Mouse (Mus musculus) embryonic facial prominence, embryonic 10.5 days (tissue): ENCODE measurements around the gene Obox6. TPM values are rescaled to one million over a fixed set of nuclear protein-coding genes. Genes with fewer than 3 reads are reported as not detected.

Source experiments
- DNase-seq: peaks from one replicate; pipeline ENCODE4 v3.0.0-alpha.2; 2017; ENCODE audit warnings: low spot score
- H3K27ac ChIP-seq: fragments of 300-500 bp; sonication (generic); replicated peaks from 2 replicates; pipeline ENCODE4 v1.5.1; 2016; ENCODE audit warnings: mild to moderate bottlenecking
- H3K27me3 ChIP-seq: fragments of 300-500 bp; sonication (generic); replicated peaks from 2 replicates; pipeline ENCODE4 v1.6.1; 2016; ENCODE audit warnings: low read depth, mild to moderate bottlenecking; ENCODE audit not compliant: poor library complexity, severe bottlenecking
- H3K36me3 ChIP-seq: fragments of 300-500 bp; sonication (generic); replicated peaks from 2 replicates; pipeline ENCODE4 v1.6.1; 2016; ENCODE audit warnings: mild to moderate bottlenecking, moderate library complexity
- H3K4me1 ChIP-seq: fragments of 300-500 bp; sonication (generic); 2 replicates; pipeline ENCODE4 v1.6.1; 2016
- H3K4me3 ChIP-seq: fragments of 300-500 bp; sonication (generic); 2 replicates; pipeline ENCODE4 v1.5.1; 2016; ENCODE audit warnings: mild to moderate bottlenecking, moderate library complexity
- H3K9me3 ChIP-seq: fragments of 300-500 bp; sonication (generic); 2 replicates; pipeline ENCODE4 v1.6.1; 2016; ENCODE audit warnings: mild to moderate bottlenecking
- WGBS: fragments of 180-500 bp; shearing (Covaris S2); methylation state at CpG from one replicate; pipeline ENCODE4 v1.1.7; 2016; 5-methylcytosine and 5-hydroxymethylcytosine counted together
- polyA plus RNA-seq: library from polyadenylated mRNA; unstranded; fragments of >200 nt; fragmentation: Nextera tagmentation; extraction: Ambion mirVana; gene quantifications from 2 replicates; pipeline ENCODE4 v1.2.1, GENCODE M21; 2016

Gene Obox6
- not detected in 2 replicates for polyA plus RNA-seq

- 91% methylated on average over 3 of the region's 3 CpGs for WGBS
- H3K9me3 ChIP-seq: peaks cover 38% of the 10 kb centered on the region
- no peaks in the 10 kb centered on the region for H3K36me3 ChIP-seq
- H3K27me3 ChIP-seq: no peaks in the 10 kb centered on the region
- H3K4me3 ChIP-seq: no peak within 1 kb of the TSS
- no peak within 1 kb of the TSS for H3K27ac ChIP-seq
- DNase-seq: no peak
- no peaks in the 10 kb centered on the region for H3K4me1 ChIP-seq
These were observed at the start of gene Obox6 for GRCm38 (mm10) chr7:15839578-15839977. TSS of gene Obox6 (minus strand) at chr7:15839678.

- 91% methylated on average over 2 of the region's 2 CpGs for WGBS
- Histone ChIP-seq H3K9me3 (no peaks in the 10 kb centered on the region), H3K4me3 (no peak overlapping the region), H3K4me1 (no peaks in the 10 kb centered on the region), H3K27ac (no peak overlapping the region), H3K36me3 (no peaks in the 10 kb centered on the region), H3K27me3 (no peaks in the 10 kb centered on the region)
- DNase-seq: no peak
These were observed 44.6 kb upstream of the Obox6 start for GRCm38 (mm10) chr7:15884127-15884526.

DNA sequence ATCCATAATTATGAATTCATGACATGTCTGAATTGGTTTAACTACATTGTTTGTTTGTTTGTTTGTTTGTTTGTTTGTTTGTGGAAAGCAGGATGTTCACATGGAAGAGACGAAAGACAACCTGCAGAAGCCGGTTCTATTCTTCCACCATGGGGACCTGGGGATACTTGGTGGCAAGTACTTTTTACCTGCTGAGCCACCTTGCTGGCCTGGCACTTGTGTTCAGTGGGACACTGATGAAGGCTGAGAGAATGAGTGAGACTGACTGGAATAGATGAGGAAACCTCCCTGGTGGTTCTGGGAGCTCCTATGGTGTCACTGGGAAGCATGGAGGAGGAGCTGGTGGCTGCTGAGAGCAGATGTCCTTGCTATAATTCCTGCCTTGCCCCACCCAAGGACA is 42.8 kb upstream of the Obox6 start, which contains the start of gene Crxos:
TSS of gene Crxos (plus strand) at position 301 of the 400 bp plus-strand sequence.
- H3K27ac ChIP-seq: no peak within 1 kb of the TSS

GRCm38 (mm10) chr7:15881831-15882230 is 42.4 kb upstream of the Obox6 start:
- H3K36me3 ChIP-seq: no peaks in the 10 kb centered on the region
- no peaks in the 10 kb centered on the region for H3K9me3 ChIP-seq
- WGBS: 63% methylated on average over 3 of the region's 3 CpGs
- H3K4me1 ChIP-seq: no peaks in the 10 kb centered on the region
- H3K27ac ChIP-seq: no peak overlapping the region
- H3K4me3 ChIP-seq: no peak overlapping the region
- DNase-seq: no peak
- H3K27me3 ChIP-seq: no peaks in the 10 kb centered on the region

More for the DNA sequence above, 42.8 kb upstream of the Obox6 start, which contains the start of gene Crxos:
- Histone ChIP-seq H3K27me3 (no peaks in the 10 kb centered on the region), H3K4me1 (no peaks in the 10 kb centered on the region), H3K9me3 (no peaks in the 10 kb centered on the region), H3K4me3 (no peak within 1 kb of the TSS), H3K36me3 (no peaks in the 10 kb centered on the region)
- DNase-seq: no peak
- WGBS: 82% methylated on average over 2 of the region's 2 CpGs

DNA sequence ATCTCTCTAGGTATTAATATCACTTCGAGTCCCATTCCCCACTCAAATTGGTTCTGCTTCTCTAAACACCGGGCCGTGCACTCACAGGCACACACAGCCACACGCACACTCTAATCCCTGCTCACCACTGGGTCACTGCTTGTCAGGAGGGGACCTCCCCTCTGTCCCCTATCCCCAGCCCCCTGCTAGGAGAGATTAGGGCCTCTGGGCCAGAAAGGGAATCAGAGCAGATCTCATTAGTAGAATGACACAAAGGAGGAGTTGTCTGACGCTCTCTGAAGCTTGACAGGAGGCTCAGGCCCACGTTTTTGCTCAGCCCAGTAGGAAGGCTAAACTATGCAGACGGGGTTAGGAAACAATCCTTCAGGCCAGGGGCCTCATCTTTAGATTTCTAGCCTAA is 41.9 kb upstream of the Obox6 start:
- Histone ChIP-seq H3K36me3 (no peaks in the 10 kb centered on the region), H3K4me3 (no peak overlapping the region), H3K4me1 (no peaks in the 10 kb centered on the region), H3K9me3 (no peaks in the 10 kb centered on the region), H3K27ac (no peak overlapping the region), H3K27me3 (no peaks in the 10 kb centered on the region)
- WGBS: 6% methylated on average over 7 of the region's 7 CpGs
- peak; percentile 10 for DNase-seq

DNA sequence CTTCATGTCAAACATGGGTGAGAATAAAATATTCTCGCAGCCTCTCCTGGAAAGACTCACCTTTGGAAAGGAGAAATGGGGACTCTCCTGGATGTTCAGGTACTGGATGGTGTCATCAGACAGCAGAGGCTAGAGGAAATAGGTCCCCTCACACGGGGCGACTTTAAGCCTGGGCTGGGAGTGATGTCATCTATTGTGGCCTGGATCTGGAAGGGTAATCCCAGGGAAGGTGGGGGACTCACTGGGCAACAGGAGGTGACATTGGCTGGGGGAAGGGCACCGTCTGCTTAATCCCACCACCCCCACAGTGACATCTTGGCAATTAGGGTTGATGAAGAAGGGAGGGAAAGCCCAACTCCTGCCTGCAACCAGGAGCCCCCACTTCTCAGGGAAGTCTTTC is 40.3 kb upstream of the Obox6 start, which contains the start of gene Crx:
TSS of gene Crx (minus strand) at position 213 of the 400 bp plus-strand sequence.
- Histone ChIP-seq H3K27me3 (no peaks in the 10 kb centered on the region), H3K9me3 (no peaks in the 10 kb centered on the region), H3K36me3 (no peaks in the 10 kb centered on the region), H3K27ac (no peak within 1 kb of the TSS), H3K4me1 (no peaks in the 10 kb centered on the region), H3K4me3 (no peak within 1 kb of the TSS)
- WGBS: 33% methylated on average over 4 of the region's 4 CpGs
- DNase-seq: no peak

GRCm38 (mm10) chr7:15864104-15864503 is 24.6 kb upstream of the Obox6 start:
- 63% methylated on average over 4 of the region's 4 CpGs for WGBS
- Histone ChIP-seq H3K4me3 (no peak overlapping the region), H3K27ac (no peak overlapping the region), H3K4me1 (no peaks in the 10 kb centered on the region), H3K9me3 (no peaks in the 10 kb centered on the region), H3K27me3 (no peaks in the 10 kb centered on the region), H3K36me3 (no peaks in the 10 kb centered on the region)
- no peak for DNase-seq

GRCm38 (mm10) chr7:15859657-15860056 is 20.2 kb upstream of the Obox6 start:
- H3K4me3 ChIP-seq: no peak overlapping the region
- no peaks in the 10 kb centered on the region for H3K36me3 ChIP-seq
- WGBS: 37% methylated on average over 2 of the region's 2 CpGs
- H3K27me3 ChIP-seq: no peaks in the 10 kb centered on the region
- no peaks in the 10 kb centered on the region for H3K4me1 ChIP-seq
- no peak overlapping the region for H3K27ac ChIP-seq
- H3K9me3 ChIP-seq: no peaks in the 10 kb centered on the region
- DNase-seq: no peak

Other genes starting within 250 kb of the Obox6 start
- not detected in 2 replicates for gene Obox3, start 199.8 kb downstream of the Obox6 start, polyA plus RNA-seq
- not detected in 2 replicates for gene Obox5, start 89.5 kb downstream of the Obox6 start, polyA plus RNA-seq
- gene Crx, start 40.3 kb upstream of the Obox6 start, polyA plus RNA-seq: 0.11 and 0.13 TPM in 2 replicates
- gene Crxos, start 42.9 kb upstream of the Obox6 start, polyA plus RNA-seq: not detected in 2 replicates
- gene Selenow, start 82.7 kb upstream of the Obox6 start, polyA plus RNA-seq: 756 and 839 TPM in 2 replicates
- 180 and 185 TPM in 2 replicates for gene Nop53, start 106.4 kb upstream of the Obox6 start, polyA plus RNA-seq
- gene Ehd2, start 127.9 kb upstream of the Obox6 start, polyA plus RNA-seq: 11.6 and 13.8 TPM in 2 replicates
- 8.9 and 9.2 TPM in 2 replicates for gene Bicra, start 208.2 kb upstream of the Obox6 start, polyA plus RNA-seq
- 0.05 TPM in 1 of 2 replicates, not detected in the other for gene Zfp541, start 222.1 kb upstream of the Obox6 start, polyA plus RNA-seq